Mouse (Mus musculus) intestine, embryonic 15.5 days (tissue): ENCODE measurements at regions not wholly inside any gene's neighbourhood (a gene's known extent, or its start where the extent isn't known, plus 50 kb on each side); places are given as distances from the start of the nearest gene placed in this dataset.
A peak's percentile ranks its signal among the peaks of the same experiment; 100 is the strongest.
"Not testable (repeated sequence)": the region's sequence is repeated elsewhere in the genome, so short reads cannot be mapped to it uniquely, and the experiment has no call there.

Experiments
- ATAC-seq: fragments of 200-750 bp; cut with Nextera tagmentation; 2 replicates; pipeline ENCODE4 v1.8.0; 2017; ENCODE audit warnings: moderate TSS enrichment, moderate library complexity
- H3K27ac ChIP-seq: fragments of 300-500 bp; sonication (generic); 2 replicates; pipeline ENCODE4 v1.5.1; 2015; ENCODE audit warnings: mild to moderate bottlenecking, inconsistent platforms
- H3K27me3 ChIP-seq: fragments of 300-500 bp; sonication (generic); replicated peaks from 2 replicates; pipeline ENCODE4 v1.6.1; 2015; ENCODE audit warnings: inconsistent platforms
- H3K36me3 ChIP-seq: fragments of 300-500 bp; sonication (generic); 2 replicates; pipeline ENCODE4 v1.6.1; 2015; ENCODE audit warnings: inconsistent platforms
- H3K4me1 ChIP-seq: fragments of 300-500 bp; sonication (generic); replicated peaks from 2 replicates; pipeline ENCODE4 v1.6.1; 2015; ENCODE audit warnings: inconsistent platforms
- H3K4me2 ChIP-seq: fragments of 300-500 bp; sonication (generic); replicated peaks from 2 replicates; pipeline ENCODE4 v1.6.1; 2015; ENCODE audit warnings: mild to moderate bottlenecking, inconsistent platforms
- H3K4me3 ChIP-seq: fragments of 300-500 bp; sonication (generic); replicated peaks from 2 replicates; pipeline ENCODE4 v1.5.1; 2015; ENCODE audit warnings: inconsistent platforms
- H3K9ac ChIP-seq: fragments of 300-500 bp; sonication (generic); 2 replicates; pipeline ENCODE4 v1.6.1; 2015; ENCODE audit warnings: inconsistent platforms
- H3K9me3 ChIP-seq: fragments of 300-500 bp; sonication (generic); 2 replicates; pipeline ENCODE4 v1.6.1; 2016; ENCODE audit warnings: inconsistent platforms
- WGBS: fragments of 180-500 bp; shearing (Covaris S2); methylation state at CpG from one replicate; pipeline ENCODE4 v1.1.7; 2015; 5-methylcytosine and 5-hydroxymethylcytosine counted together

DNA sequence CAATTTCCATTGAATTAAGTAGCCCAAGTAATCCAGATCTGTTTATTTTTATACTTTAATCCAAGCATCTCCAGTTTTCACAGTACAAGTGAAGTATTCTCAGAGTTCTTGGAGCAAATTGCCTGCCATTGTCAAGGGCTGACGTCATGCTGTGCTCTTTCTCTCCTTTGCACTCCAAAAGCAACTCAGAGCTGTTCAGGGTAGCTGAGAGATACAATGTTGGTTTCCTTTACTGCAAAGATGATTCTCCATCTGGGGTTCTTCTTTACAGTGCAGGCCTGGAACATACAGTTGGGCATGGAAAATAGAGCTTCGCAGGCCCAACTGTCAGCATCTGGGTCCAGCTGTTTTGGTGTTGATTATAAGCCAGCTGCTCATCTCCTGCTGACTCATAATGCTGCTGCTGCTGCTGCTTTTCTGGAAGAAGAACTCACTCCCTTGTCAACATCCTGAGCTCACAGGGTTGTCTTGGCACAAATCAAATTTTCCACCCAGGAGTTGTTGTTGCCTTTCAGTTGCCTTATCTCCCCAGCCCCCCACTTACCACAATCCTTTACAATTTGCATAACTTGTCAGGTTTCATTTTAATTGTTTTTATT lies 454.7 kb upstream of the Slc5a7 start:
- H3K4me3 ChIP-seq: no peak overlapping the region
- WGBS: 25% methylated on average over 2 of the region's 2 CpGs
- H3K4me1 ChIP-seq: no peaks in the 10 kb centered on the region
- H3K4me2 ChIP-seq: no peak overlapping the region
- no peak overlapping the region for H3K27ac ChIP-seq
- no peaks in the 10 kb centered on the region for H3K9me3 ChIP-seq
- ATAC-seq: peak; percentile 47
- no peaks in the 10 kb centered on the region for H3K27me3 ChIP-seq
- no peaks in the 10 kb centered on the region for H3K36me3 ChIP-seq
- H3K9ac ChIP-seq: no peak overlapping the region

GRCm38 (mm10) chr17:54752917-54753316 lies 454.1 kb upstream of the Slc5a7 start:
- Histone ChIP-seq H3K9ac (no peak overlapping the region), H3K4me2 (no peak overlapping the region), H3K27ac (no peak overlapping the region), H3K4me1 (no peaks in the 10 kb centered on the region), H3K36me3 (no peaks in the 10 kb centered on the region), H3K27me3 (no peaks in the 10 kb centered on the region), H3K4me3 (no peak overlapping the region), H3K9me3 (no peaks in the 10 kb centered on the region)
- ATAC-seq: no peak

- no peak for ATAC-seq
- WGBS: 71% methylated on average over 3 of the region's 3 CpGs
- H3K4me2 ChIP-seq: no peak overlapping the region
- H3K9ac ChIP-seq: no peak overlapping the region
- no peaks in the 10 kb centered on the region for H3K9me3 ChIP-seq
- H3K4me1 ChIP-seq: no peaks in the 10 kb centered on the region
- H3K4me3 ChIP-seq: no peak overlapping the region
- H3K27me3 ChIP-seq: no peaks in the 10 kb centered on the region
- no peaks in the 10 kb centered on the region for H3K36me3 ChIP-seq
- no peak overlapping the region for H3K27ac ChIP-seq
These were observed 437.0 kb upstream of the Slc5a7 start for GRCm38 (mm10) chr17:54735836-54736235.

GRCm38 (mm10) chr17:54727660-54728059 lies 428.8 kb upstream of the Slc5a7 start:
- Histone ChIP-seq H3K27ac (no peak overlapping the region), H3K27me3 (no peaks in the 10 kb centered on the region), H3K4me2 (no peak overlapping the region), H3K4me1 (no peaks in the 10 kb centered on the region), H3K9ac (no peak overlapping the region), H3K36me3 (no peaks in the 10 kb centered on the region), H3K4me3 (no peak overlapping the region), H3K9me3 (no peaks in the 10 kb centered on the region)
- ATAC-seq: no peak

- Histone ChIP-seq H3K4me2 (no peak overlapping the region), H3K27me3 (no peaks in the 10 kb centered on the region), H3K4me3 (no peak overlapping the region), H3K9me3 (no peaks in the 10 kb centered on the region), H3K4me1 (no peaks in the 10 kb centered on the region), H3K9ac (no peak overlapping the region), H3K27ac (no peak overlapping the region), H3K36me3 (no peaks in the 10 kb centered on the region)
- ATAC-seq: no peak
- 90% methylated on average over 2 of the region's 2 CpGs for WGBS
These were observed 427.9 kb upstream of the Slc5a7 start for GRCm38 (mm10) chr17:54726693-54727092.

DNA sequence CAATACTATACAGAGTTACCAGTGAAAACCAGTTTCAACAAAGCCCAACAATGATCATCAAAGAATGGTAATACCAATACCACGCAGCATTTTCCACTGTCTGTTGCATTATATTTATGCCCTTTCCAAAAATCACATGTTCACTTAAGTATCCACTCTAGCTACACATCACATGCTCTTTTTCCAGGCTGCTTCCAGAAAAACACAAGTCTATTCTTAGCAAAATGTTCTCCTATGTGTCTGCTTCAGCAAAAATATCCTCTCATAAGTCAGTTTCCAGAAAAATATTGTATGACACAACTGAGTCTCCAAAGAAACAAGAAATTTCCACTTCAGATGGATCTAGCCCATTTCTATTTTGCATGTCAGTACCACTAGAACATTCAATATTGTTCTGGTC lies 414.2 kb upstream of the Slc5a7 start:
- Histone ChIP-seq H3K4me2 (no peak overlapping the region), H3K4me1 (no peaks in the 10 kb centered on the region), H3K9me3 (no peaks in the 10 kb centered on the region), H3K27me3 (no peaks in the 10 kb centered on the region), H3K4me3 (no peak overlapping the region), H3K9ac (no peak overlapping the region), H3K36me3 (no peaks in the 10 kb centered on the region), H3K27ac (no peak overlapping the region)
- no peak for ATAC-seq
- WGBS: 87% methylated on average over 1 of the region's 1 CpGs

DNA sequence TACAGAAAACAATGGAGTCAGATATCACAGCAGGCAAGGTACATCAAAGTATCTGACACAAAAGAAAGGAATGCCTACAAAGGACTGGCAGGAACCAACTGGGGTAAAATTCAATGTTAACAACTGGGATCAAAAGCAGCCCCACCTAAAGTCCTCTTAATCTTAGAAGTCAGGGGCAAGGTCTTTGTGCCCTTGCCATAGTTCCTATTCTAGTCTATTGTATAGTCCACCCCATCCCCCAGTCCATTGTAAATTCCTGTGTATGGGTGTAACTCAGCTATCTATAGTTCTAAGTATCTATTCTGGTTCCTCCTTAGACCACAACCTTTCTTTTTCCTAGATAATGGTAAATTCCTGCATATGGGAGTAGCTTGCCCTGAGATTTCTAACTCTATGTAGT lies 409.0 kb upstream of the Slc5a7 start:
- H3K9me3 ChIP-seq, H3K27me3 ChIP-seq, ATAC-seq, H3K27ac ChIP-seq, H3K4me1 ChIP-seq, H3K36me3 ChIP-seq, H3K4me3 ChIP-seq, H3K4me2 ChIP-seq, H3K9ac ChIP-seq: not testable (repeated sequence)

DNA sequence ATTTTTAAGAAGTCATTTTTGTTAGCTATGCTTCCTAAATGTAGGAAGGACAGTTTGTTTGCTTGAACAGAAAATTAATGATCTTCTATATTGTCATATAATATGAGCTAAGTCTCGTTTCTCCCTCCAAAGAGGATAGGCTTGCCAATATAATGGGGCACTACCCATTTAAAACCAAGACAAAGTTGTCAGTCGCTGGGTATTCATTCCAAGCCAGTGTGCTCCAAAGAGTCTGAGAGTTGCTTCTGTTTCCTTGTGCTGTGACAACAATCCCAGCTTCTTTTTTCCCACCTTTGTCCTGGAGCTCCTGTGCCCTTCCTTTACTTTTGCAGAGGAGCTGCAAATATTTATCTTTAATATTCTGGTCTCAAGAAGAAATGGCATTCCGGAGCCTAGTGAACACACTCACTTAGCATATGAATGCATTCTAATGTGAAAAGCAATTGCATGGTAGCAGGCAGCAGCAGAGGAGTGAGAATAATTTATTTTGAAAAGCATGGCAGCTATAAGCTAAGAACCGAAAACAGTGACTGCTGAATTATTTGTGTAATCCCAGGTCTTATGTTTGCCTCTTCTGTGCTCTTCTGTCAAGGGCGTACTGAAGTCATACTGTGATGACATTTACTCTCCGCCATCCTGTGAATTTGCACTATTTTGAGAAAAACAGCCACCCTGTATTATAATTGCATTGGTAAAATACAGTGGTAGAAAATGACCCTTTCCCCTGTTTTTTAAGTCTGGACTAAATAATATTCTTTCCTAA lies 402.7 kb upstream of the Slc5a7 start:
- Histone ChIP-seq H3K9me3 (no peaks in the 10 kb centered on the region), H3K27ac (no peak overlapping the region), H3K4me3 (no peak overlapping the region), H3K36me3 (no peaks in the 10 kb centered on the region), H3K4me2 (no peak overlapping the region), H3K9ac (no peak overlapping the region), H3K4me1 (no peaks in the 10 kb centered on the region), H3K27me3 (no peaks in the 10 kb centered on the region)
- WGBS: 79% methylated on average over 6 of the region's 6 CpGs
- no peak for ATAC-seq

GRCm38 (mm10) chr17:54694637-54695036 lies 395.8 kb upstream of the Slc5a7 start:
- H3K4me2 ChIP-seq: no peak overlapping the region
- no peak overlapping the region for H3K27ac ChIP-seq
- H3K4me1 ChIP-seq: no peaks in the 10 kb centered on the region
- ATAC-seq: peak; percentile 80
- no peaks in the 10 kb centered on the region for H3K27me3 ChIP-seq
- no peaks in the 10 kb centered on the region for H3K9me3 ChIP-seq
- H3K9ac ChIP-seq: no peak overlapping the region
- no peak overlapping the region for H3K4me3 ChIP-seq
- no peaks in the 10 kb centered on the region for H3K36me3 ChIP-seq

DNA sequence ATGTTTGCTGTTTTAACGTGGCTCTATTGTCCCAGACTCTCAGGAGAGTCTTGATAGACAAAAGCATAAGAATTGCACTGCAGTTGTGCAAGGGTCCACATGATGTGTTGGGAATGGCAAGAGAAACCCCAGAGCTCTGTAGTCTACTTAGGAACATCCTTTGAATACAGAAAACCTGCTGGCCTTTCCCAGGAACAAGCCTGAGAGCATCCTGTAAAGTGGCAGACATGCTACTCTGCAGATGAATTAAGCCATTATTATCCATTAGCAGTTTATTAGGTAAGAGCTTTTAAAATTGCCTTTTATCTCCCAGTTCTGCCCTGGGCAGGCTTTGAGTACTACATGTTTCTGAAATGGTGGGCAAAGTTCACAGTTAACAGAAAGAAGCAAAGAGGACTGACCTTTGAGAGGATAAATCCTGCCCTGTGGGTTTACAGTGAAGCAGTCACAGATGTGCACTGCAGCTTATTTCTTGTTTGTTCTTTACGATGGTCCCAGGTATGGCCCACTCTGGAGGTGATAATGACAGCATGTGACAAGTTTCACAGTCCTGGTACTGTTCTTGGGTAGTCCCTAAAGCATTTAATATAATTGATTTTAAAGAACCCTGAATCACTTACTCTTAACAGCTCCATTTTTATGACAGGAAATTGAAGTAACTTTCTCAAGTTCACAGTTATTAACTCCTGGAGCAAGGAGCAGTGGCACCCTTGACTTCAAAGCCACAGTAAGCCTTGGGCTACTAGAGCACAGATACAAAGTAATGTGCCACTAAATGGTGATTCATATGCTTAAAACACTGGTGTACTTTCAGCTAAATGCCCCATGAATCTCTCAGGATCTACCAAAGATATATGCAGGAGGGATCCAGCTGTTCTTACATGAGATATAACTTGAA lies 386.6 kb upstream of the Slc5a7 start:
- peak; percentile 93 for ATAC-seq

GRCm38 (mm10) chr17:54678111-54678510 lies 379.3 kb upstream of the Slc5a7 start:
- ATAC-seq: no peak
- 61% methylated on average over 2 of the region's 2 CpGs for WGBS
- H3K27me3 ChIP-seq: no peaks in the 10 kb centered on the region
- no peaks in the 10 kb centered on the region for H3K36me3 ChIP-seq
- no peak overlapping the region for H3K4me3 ChIP-seq
- H3K4me2 ChIP-seq: no peak overlapping the region
- H3K27ac ChIP-seq: no peak overlapping the region
- H3K9ac ChIP-seq: no peak overlapping the region
- H3K9me3 ChIP-seq: no peaks in the 10 kb centered on the region
- H3K4me1 ChIP-seq: no peaks in the 10 kb centered on the region

More for the DNA sequence above, 386.6 kb upstream of the Slc5a7 start:
- Histone ChIP-seq H3K36me3 (no peaks in the 10 kb centered on the region), H3K4me3 (no peak overlapping the region), H3K4me2 (no peak overlapping the region), H3K4me1 (no peaks in the 10 kb centered on the region), H3K27ac (peak overlapping the region; percentile 58; the same call in 1 of the 2 replicates), H3K9ac (no peak overlapping the region), H3K27me3 (no peaks in the 10 kb centered on the region), H3K9me3 (no peaks in the 10 kb centered on the region)
- WGBS: 39% methylated on average over 2 of the region's 2 CpGs

DNA sequence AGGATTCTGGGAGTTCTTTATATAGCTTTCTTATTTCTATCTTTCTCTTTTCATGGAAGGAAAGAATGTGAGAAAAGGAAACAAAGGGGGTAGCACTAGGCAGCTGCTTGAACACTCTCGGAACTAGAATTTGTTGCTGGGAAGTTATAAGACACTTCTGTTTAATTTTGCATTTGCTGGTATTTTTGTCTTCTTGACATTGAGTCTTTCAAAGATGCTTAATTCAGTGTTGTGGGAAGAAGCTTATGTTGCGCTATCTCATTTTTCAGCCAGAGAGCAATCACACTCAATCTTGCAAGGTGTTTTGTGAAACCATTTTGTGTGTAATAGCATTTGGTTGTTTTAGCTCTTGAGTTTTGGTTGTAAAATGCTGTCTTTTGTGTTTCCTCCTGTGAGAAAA lies 370.7 kb upstream of the Slc5a7 start:
- Histone ChIP-seq H3K36me3 (no peaks in the 10 kb centered on the region), H3K9me3 (no peaks in the 10 kb centered on the region), H3K27ac (no peak overlapping the region), H3K4me3 (no peak overlapping the region), H3K4me1 (no peaks in the 10 kb centered on the region), H3K9ac (no peak overlapping the region), H3K4me2 (no peak overlapping the region), H3K27me3 (no peaks in the 10 kb centered on the region)
- 87% methylated on average over 2 of the region's 2 CpGs for WGBS
- no peak for ATAC-seq
